Mouse (Mus musculus) liver, embryonic 12.5 days (tissue): Measurements from ENCODE around the gene Tubgcp3. TPM values are rescaled to one million over a fixed set of nuclear protein-coding genes. Genes with fewer than 3 reads are reported as not detected.
A peak's percentile ranks its signal among the peaks of the same experiment; 100 is the strongest.

Experiments
- ATAC-seq: fragments of 200-750 bp; cut with Nextera tagmentation; 2 replicates; pipeline ENCODE4 v1.8.0; 2017; ENCODE audit warnings: moderate number of reproducible peaks, mild to moderate bottlenecking, moderate library complexity
- H3K27ac ChIP-seq: fragments of 300-500 bp; sonication (generic); 2 replicates; pipeline ENCODE4 v1.5.1; 2016; ENCODE audit warnings: mild to moderate bottlenecking
- H3K27me3 ChIP-seq: fragments of 300-500 bp; sonication (generic); replicated peaks from 2 replicates; pipeline ENCODE4 v1.6.1; 2016; ENCODE audit warnings: mild to moderate bottlenecking, moderate library complexity
- H3K36me3 ChIP-seq: fragments of 300-500 bp; sonication (generic); 2 replicates; pipeline ENCODE4 v1.6.1; 2016; ENCODE audit warnings: mild to moderate bottlenecking, moderate library complexity
- H3K4me1 ChIP-seq: fragments of 300-500 bp; sonication (generic); 2 replicates; pipeline ENCODE4 v1.6.1; 2016
- H3K4me2 ChIP-seq: fragments of 300-500 bp; sonication (generic); 2 replicates; pipeline ENCODE4 v1.6.1; 2016; ENCODE audit warnings: mild to moderate bottlenecking, moderate library complexity
- H3K4me3 ChIP-seq: fragments of 300-500 bp; sonication (generic); 2 replicates; pipeline ENCODE4 v1.5.1; 2016; ENCODE audit warnings: mild to moderate bottlenecking, moderate library complexity
- H3K9ac ChIP-seq: fragments of 300-500 bp; sonication (generic); 2 replicates; pipeline ENCODE4 v1.6.1; 2016; ENCODE audit warnings: mild to moderate bottlenecking, moderate library complexity
- H3K9me3 ChIP-seq: fragments of 300-500 bp; sonication (generic); replicated peaks from 2 replicates; pipeline ENCODE4 v1.6.1; 2016; ENCODE audit warnings: mild to moderate bottlenecking, moderate library complexity
- WGBS: fragments of 180-500 bp; shearing (Covaris S2); methylation state at CpG from one replicate; pipeline ENCODE4 v1.1.7; 2016; ENCODE audit not compliant: insufficient replicate concordance; 5-methylcytosine and 5-hydroxymethylcytosine counted together
- polyA plus RNA-seq: library from polyadenylated mRNA; unstranded; fragments of >200 nt; fragmentation: Nextera tagmentation; extraction: Ambion mirVana; gene quantifications from 2 replicates; pipeline ENCODE4 v1.2.1, GENCODE M21; 2016

Tubgcp3 gene
- polyA plus RNA-seq, result 38.7 TPM in 2 replicates

DNA sequence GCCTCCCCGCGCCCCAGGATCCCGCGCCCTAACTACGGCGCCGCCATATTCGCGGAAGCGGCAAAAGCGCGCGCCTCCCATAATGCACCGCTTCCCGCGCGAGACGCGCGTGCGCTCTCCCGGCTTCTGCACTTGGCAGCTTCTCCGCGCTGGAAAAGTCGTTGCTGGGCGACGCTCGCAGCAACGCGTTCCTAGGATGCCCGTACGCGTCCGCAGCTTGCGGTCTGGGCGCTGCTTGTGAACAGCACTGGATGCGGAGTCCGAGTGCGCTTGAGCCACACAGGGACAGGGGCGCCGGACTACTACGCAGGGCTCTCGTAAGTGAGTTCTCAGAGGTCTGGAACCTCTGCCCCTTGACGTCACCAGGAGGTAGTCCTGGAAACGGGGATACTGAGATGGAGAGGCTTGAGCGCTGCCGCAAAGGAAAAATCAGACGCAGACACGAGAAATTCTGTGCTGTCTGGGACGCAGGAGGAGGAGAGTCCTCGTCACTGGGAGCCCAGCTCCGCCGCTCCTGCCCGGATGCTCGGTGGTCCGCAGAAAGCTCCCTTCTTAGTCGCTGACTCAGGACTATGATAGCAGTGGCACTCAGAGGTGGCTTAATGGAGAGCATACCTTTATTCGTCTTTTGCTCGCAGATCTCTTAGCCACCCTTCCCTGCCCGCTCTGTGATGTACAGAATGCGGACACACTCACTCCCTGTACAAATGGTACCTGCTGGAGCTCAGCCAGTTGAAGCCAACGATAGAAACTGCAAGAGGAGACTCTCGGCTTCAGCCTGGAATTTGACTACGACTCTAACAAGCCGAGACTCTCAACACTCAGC, at the start of gene Tubgcp3:
Gene Tubgcp3 (minus strand): TSS at position 193 of the 826 bp plus-strand sequence.
- H3K4me3 ChIP-seq, result peak within 1 kb of the TSS; percentile 97
- ATAC-seq, result peak; percentile 83
- WGBS, result 3% methylated on average over 65 of the region's 65 CpGs
- H3K4me2 ChIP-seq, result peak within 1 kb of the TSS; percentile 78
- peaks cover 22% of the 10 kb centered on the region for H3K27me3 ChIP-seq
- peak within 1 kb of the TSS; percentile 84 for H3K27ac ChIP-seq
- peaks cover 30% of the 10 kb centered on the region for H3K4me1 ChIP-seq
- peaks cover 24% of the 10 kb centered on the region for H3K36me3 ChIP-seq
- H3K9ac ChIP-seq, result peak within 1 kb of the TSS; percentile 92
- no peaks in the 10 kb centered on the region for H3K9me3 ChIP-seq

DNA sequence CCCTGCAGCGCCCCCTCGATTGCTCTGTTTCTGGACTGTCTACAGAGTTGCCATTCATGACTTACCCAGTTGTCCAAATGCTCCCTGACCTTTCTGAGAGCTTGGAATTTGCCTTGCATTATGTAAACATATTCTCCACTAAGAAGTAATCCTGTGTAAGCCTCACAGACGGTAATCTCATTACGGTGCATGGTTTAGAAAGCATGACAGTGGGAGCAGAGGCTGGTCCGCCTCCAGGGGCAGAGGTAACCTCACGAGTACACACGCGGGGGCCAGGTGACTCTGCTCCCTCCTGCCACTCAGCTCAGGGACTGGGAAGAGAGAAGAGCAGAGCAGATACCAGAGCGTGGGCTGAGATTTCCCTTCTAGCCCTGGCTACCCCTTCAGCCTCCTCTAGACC, 47.0 kb upstream of the Tubgcp3 start:
- H3K4me2 ChIP-seq, result no peak overlapping the region
- no peaks in the 10 kb centered on the region for H3K9me3 ChIP-seq
- H3K4me1 ChIP-seq, result peaks cover 4% of the 10 kb centered on the region; the same call in 1 of the 2 replicates
- H3K36me3 ChIP-seq, result no peaks in the 10 kb centered on the region
- no peak overlapping the region for H3K27ac ChIP-seq
- H3K9ac ChIP-seq, result no peak overlapping the region
- H3K4me3 ChIP-seq, result no peak overlapping the region
- no peaks in the 10 kb centered on the region for H3K27me3 ChIP-seq
- WGBS, result 72% methylated on average over 9 of the region's 9 CpGs
- no peak for ATAC-seq

DNA sequence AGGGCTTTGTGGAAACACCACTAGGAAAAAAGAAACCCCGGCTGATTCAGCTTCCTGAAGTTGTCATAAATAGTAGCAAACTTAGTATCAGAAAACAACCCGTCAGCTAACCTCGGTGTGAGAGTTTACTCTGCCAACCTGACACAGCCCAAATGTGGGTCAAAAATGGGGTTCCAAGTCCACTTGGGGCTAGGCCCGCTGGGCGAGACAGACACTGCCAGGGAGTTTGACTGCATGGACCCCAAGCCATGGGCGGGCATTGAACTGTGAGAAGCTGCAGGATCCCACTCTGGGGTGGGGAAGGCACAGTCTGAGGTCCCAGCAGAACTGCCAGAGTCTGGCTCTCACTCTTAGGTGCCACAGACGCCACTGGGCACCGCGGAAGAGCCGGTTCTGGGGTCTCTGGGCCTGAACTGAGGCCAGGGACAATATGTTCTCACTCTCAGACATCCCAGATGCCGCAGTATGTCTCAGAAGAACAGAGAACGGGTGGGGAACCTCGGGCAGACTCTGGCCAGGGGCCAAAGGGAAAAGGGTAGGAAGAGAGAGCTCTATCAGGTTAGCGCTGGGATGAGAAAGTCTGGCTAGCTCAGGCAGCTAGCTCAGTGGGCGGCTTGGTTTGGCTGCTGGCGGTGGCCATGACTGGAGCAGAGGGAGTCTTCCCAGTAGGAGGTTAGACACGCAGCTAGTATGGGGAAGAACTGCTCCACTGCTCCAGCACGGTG, 44.0 kb upstream of the Tubgcp3 start:
- 0 out of 2 replicates have a peak, but pooled peaks cover 1% of the 10 kb centered on the region for H3K4me1 ChIP-seq
- no peak for ATAC-seq
- no peak overlapping the region for H3K4me2 ChIP-seq
- H3K9ac ChIP-seq, result no peak overlapping the region
- H3K36me3 ChIP-seq, result no peaks in the 10 kb centered on the region
- no peak overlapping the region for H3K27ac ChIP-seq
- H3K4me3 ChIP-seq, result no peak overlapping the region
- H3K9me3 ChIP-seq, result no peaks in the 10 kb centered on the region
- no peaks in the 10 kb centered on the region for H3K27me3 ChIP-seq
- WGBS, result 65% methylated on average over 18 of the region's 18 CpGs

DNA sequence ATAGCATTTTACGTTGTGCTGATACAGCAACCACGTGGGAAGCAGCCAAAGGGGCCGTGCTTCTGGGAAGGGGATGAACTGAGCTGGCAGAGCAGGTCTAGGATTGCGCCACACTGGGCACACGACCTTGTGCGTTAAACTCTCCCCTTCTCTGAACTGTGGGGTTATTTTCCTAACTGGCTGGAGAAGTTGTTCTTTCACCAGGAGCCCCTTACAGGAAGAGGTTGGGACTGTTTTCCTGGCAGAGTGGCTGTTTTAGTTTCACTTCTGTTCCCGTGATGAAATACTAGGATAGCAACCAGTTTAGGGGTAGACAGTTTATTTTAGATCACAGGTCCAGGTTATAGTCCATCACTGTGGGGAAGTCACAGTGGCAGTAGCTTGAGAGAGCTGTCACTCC, 39.6 kb upstream of the Tubgcp3 start:
- no peaks in the 10 kb centered on the region for H3K36me3 ChIP-seq
- H3K27ac ChIP-seq, result no peak overlapping the region
- no peak overlapping the region for H3K4me3 ChIP-seq
- H3K4me2 ChIP-seq, result no peak overlapping the region
- ATAC-seq, result no peak
- peaks cover 7% of the 10 kb centered on the region for H3K27me3 ChIP-seq
- WGBS, result 50% methylated on average over 7 of the region's 7 CpGs
- H3K9me3 ChIP-seq, result no peaks in the 10 kb centered on the region
- no peak overlapping the region for H3K9ac ChIP-seq
- H3K4me1 ChIP-seq, result no peaks in the 10 kb centered on the region

DNA sequence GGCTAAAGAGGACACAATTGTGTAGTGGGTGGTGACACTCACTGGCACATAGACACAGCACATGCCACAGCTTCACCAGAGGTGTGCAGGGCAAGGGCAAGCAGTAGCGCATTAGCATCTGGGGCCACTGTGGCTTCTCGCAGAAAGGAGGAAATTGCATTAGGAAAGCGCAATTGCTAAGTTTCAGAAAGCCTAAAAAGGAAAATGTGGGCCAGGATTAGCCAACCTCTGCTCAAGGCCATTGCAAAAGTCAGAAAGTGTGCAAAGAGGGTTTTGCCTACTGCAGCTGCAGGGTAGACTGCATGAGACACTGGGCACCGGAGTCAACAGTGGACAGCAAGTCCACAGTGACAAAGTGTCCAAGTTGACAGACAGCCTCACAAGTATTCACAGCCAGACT, 31.5 kb upstream of the Tubgcp3 start:
- Histone ChIP-seq H3K9me3 (no peaks in the 10 kb centered on the region), H3K4me3 (no peak overlapping the region), H3K27ac (no peak overlapping the region), H3K4me1 (no peaks in the 10 kb centered on the region), H3K27me3 (peaks cover 40% of the 10 kb centered on the region), H3K4me2 (no peak overlapping the region), H3K36me3 (no peaks in the 10 kb centered on the region), H3K9ac (no peak overlapping the region)
- WGBS, result 71% methylated on average over 4 of the region's 4 CpGs
- ATAC-seq, result no peak

DNA sequence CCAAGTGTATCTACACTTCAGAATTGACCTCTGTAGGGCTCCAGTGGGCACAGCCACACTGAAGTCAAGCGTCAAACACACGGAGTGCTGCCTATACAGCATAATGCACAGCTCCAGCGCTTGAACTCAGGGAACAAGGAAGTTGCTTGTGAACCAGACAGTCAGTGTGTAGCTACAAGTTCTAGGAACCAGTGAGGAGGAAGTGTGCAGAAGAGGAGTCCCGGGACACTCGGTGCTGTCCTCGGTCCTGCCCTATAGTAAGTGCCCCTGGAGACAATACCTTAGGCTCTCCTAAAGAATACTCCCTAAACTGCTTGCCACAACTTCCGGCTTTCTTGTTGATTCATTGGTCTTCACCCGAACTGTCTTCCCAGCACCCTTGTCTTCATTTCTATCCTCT, 30.2 kb upstream of the Tubgcp3 start:
- H3K4me1 ChIP-seq, result no peaks in the 10 kb centered on the region
- no peak overlapping the region for H3K4me3 ChIP-seq
- no peak for ATAC-seq
- H3K9ac ChIP-seq, result no peak overlapping the region
- H3K36me3 ChIP-seq, result no peaks in the 10 kb centered on the region
- no peaks in the 10 kb centered on the region for H3K9me3 ChIP-seq
- no peak overlapping the region for H3K27ac ChIP-seq
- no peak overlapping the region for H3K4me2 ChIP-seq
- WGBS, result 31% methylated on average over 8 of the region's 8 CpGs
- peaks cover 40% of the 10 kb centered on the region for H3K27me3 ChIP-seq

DNA sequence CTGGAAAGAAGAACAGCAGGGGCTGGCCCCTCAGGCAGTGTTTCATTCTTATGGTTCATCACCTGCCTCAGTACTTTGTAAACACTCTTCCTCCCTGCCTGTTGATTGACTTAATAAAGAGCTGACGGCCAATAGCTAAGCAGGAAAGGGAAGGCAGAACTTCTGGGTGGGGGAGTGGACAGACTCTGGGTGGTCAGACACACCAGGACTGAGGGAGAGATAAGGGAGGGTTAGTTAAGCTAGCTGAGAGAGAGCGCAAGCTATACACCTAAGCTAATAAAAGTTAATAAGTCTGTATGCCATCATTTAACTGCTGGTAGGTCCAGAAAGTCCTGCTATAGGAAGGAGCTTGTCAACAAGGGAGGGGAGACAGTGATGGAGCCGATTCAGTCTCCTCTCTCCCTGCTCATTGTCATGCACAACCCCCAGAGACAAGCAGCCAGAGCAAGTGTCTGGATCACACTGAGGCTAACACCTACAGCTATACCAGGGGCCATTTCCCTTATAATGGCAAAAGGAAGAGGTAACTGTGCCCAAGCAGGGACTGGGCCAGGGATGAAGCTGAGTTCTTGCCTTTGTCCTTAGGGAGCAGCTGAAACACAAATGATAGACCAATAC, 26.7 kb upstream of the Tubgcp3 start:
- 28% methylated on average over 3 of the region's 3 CpGs for WGBS
- Histone ChIP-seq H3K9ac (no peak overlapping the region), H3K9me3 (no peaks in the 10 kb centered on the region), H3K36me3 (no peaks in the 10 kb centered on the region), H3K27me3 (peaks cover 40% of the 10 kb centered on the region), H3K4me3 (no peak overlapping the region), H3K27ac (no peak overlapping the region), H3K4me1 (no peaks in the 10 kb centered on the region), H3K4me2 (no peak overlapping the region)
- no peak for ATAC-seq

DNA sequence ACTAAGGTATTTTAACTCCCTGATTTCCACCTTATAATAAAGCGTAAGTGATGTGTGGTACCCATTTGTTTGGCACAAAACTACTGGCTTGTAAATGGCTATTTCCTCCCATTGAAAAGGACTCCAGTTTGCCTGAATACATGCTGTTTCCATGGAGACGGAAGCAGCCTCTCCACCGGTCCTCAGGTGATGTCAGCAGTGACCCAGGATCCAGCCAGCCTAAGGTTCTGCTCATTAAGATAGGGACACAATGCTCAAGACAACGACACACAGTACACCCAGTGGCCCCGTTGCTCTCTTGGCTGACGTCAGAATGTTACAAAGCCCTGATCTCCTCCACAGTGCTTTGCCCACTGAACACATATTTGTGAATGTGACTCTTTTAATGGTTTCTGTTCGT, 16.8 kb upstream of the Tubgcp3 start:
- WGBS, result 49% methylated on average over 7 of the region's 7 CpGs
- H3K4me1 ChIP-seq, result no peaks in the 10 kb centered on the region

DNA sequence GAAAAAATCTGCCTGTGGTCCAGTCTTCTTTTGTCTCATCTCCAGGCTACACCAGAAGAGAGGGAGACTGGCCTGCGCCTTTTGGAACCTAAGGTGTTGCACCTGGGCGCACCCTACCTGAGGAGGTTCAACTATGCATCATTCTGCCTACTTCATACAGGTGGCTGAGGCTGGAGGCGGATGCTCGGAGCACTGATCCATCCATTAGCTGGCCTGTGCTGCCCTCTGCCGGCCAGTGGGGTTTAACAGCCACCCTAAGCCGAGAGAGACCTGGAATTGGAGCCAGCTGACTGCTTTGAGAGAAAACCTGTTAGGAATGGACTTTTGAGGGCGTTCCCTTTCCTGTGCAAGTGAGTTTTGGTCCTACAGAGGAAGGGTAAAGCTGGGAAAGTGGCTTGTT, 5.5 kb upstream of the Tubgcp3 start:
- H3K27ac ChIP-seq, result no peak overlapping the region
- peaks cover 5% of the 10 kb centered on the region for H3K4me1 ChIP-seq
- WGBS, result 3% methylated on average over 7 of the region's 7 CpGs
- H3K9me3 ChIP-seq, result no peaks in the 10 kb centered on the region
- H3K36me3 ChIP-seq, result no peaks in the 10 kb centered on the region
- H3K9ac ChIP-seq, result no peak overlapping the region
- H3K27me3 ChIP-seq, result peaks cover 42% of the 10 kb centered on the region
- no peak overlapping the region for H3K4me3 ChIP-seq
- H3K4me2 ChIP-seq, result no peak overlapping the region
- ATAC-seq, result peak; percentile 60; the same call in 1 of the 2 replicates

More for the DNA sequence above, 16.8 kb upstream of the Tubgcp3 start:
- Histone ChIP-seq H3K9ac (no peak overlapping the region), H3K4me2 (no peak overlapping the region), H3K36me3 (no peaks in the 10 kb centered on the region), H3K4me3 (no peak overlapping the region), H3K27me3 (peaks cover 15% of the 10 kb centered on the region), H3K27ac (no peak overlapping the region), H3K9me3 (no peaks in the 10 kb centered on the region)
- ATAC-seq, result no peak

DNA sequence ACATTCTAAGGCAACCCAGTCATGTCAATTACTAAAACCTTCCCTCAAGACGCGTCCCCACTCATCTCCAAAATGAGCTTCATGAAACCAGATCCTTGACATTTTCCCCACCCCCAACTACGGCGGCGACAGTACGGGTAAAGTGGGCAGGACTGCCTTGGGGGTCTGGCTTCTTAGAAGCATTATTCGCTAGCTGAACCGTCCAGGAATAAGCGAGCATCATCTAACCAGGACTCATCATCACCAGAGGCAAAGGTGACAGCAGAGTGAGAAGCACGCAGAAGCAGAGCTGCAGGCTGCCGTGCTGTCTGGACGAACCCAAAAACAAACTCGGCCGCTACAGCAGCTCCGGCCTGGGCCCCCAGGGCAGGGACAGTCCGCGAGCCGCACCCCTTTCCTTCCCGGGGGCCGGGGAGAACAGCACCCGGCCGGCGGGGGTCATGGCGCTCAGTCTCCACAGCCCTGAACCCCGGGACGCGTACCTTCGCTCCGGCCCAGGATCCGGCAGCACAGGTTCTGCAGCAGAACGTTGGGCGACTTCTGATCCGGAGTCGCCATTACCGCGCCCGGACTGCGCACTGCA, 484 bp downstream of the Tubgcp3 start:
- peak; percentile 74 for ATAC-seq
- peaks cover 30% of the 10 kb centered on the region for H3K36me3 ChIP-seq
- H3K4me1 ChIP-seq, result peaks cover 30% of the 10 kb centered on the region
- peak overlapping the region; percentile 78 for H3K4me2 ChIP-seq
- H3K4me3 ChIP-seq, result peak overlapping the region; percentile 97
- peak overlapping the region; percentile 84 for H3K27ac ChIP-seq
- H3K27me3 ChIP-seq, result peaks cover 18% of the 10 kb centered on the region
- H3K9ac ChIP-seq, result peak overlapping the region; percentile 92
- H3K9me3 ChIP-seq, result no peaks in the 10 kb centered on the region
- under 1% methylated on average over 38 of the region's 38 CpGs for WGBS

DNA sequence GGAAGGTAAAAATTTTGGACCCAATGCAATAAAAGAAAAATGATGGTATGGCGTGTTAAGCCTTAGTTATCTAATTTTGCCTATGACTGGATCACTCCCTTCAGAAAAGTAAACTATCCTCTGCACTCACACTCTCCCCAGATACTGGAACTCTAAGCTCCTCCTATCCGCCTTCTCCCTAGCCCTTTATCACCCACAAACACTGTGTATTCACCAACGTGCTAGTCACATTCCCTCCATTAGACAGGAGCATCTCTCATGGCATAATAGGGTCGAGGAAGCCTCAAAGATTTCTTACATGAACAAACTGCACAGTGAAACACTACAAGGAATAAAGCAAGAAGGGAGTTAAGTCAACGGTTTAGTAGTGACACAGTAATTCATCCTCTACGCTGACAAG, 1.1 kb downstream of the Tubgcp3 start:
- ATAC-seq, result peak; percentile 87
- Histone ChIP-seq H3K9ac (peak overlapping the region; percentile 92), H3K9me3 (no peaks in the 10 kb centered on the region), H3K4me3 (peak overlapping the region; percentile 97), H3K27me3 (peaks cover 14% of the 10 kb centered on the region), H3K36me3 (peaks cover 34% of the 10 kb centered on the region), H3K4me1 (peaks cover 31% of the 10 kb centered on the region), H3K4me2 (peak overlapping the region; percentile 78), H3K27ac (peak overlapping the region; percentile 84)
- WGBS, result 20% methylated on average over 6 of the region's 6 CpGs
